Mouse (Mus musculus) heart, adult 10 weeks (tissue): ENCODE data around the gene Tmem52b. TPM values are rescaled to one million over a fixed set of nuclear protein-coding genes. Genes with fewer than 3 reads are reported as not detected.

Source experiments
- polyA plus RNA-seq: library from polyadenylated mRNA; stranded (reverse); fragments of 350-450 nt; fragmentation: Illumina TruSeq; extraction: RNeasy Lipid Tissue Mini Kit (QIAGEN cat#74804); gene quantifications from one replicate; pipeline ENCODE4 v1.2.3, GENCODE M21; 2014; ENCODE audit warnings: low read depth, low replicate concordance

Tmem52b gene
- polyA plus RNA-seq = not detected

GRCm38 (mm10) chr6:129512367-129512766, at the start of gene Tmem52b:
TSS of gene Tmem52b (plus strand) at chr6:129512555.

GRCm38 (mm10) chr6:129507024-129507423, 5.3 kb upstream of the Tmem52b start, which contains the start of gene Olr1:
TSS of gene Olr1 (minus strand) at chr6:129507165.

GRCm38 (mm10) chr6:129532942-129533860, 20.8 kb downstream of the Tmem52b start, which contains the start of gene Gabarapl1:
TSS of gene Gabarapl1 (plus strand) at chr6:129533160.

Other genes with a start within 250 kb of the Tmem52b start
- not detected for gene Cd69, start 237.1 kb upstream of the Tmem52b start, polyA plus RNA-seq
- not detected for gene 4922502D21Rik, start 180.8 kb upstream of the Tmem52b start, polyA plus RNA-seq
- gene Clec12a, start 169.9 kb upstream of the Tmem52b start, polyA plus RNA-seq = 1.8 TPM
- gene Clec12b, start 126.7 kb upstream of the Tmem52b start, polyA plus RNA-seq = 2.3 TPM
- gene Clec1b, start 115.3 kb upstream of the Tmem52b start, polyA plus RNA-seq = 0.65 TPM
- gene Clec9a, start 103.7 kb upstream of the Tmem52b start, polyA plus RNA-seq = not detected
- 8.4 TPM for gene Clec1a, start 60.6 kb upstream of the Tmem52b start, polyA plus RNA-seq
- gene Olr1, start 5.4 kb upstream of the Tmem52b start, polyA plus RNA-seq = not detected
- gene Gabarapl1, start 20.6 kb downstream of the Tmem52b start, polyA plus RNA-seq = 130 TPM
- not detected for gene Klre1, start 65.3 kb downstream of the Tmem52b start, polyA plus RNA-seq
- gene Klrd1, start 79.2 kb downstream of the Tmem52b start, polyA plus RNA-seq = not detected
- not detected for gene Klrk1, start 111.3 kb downstream of the Tmem52b start, polyA plus RNA-seq
- gene Klrc3, start 130.8 kb downstream of the Tmem52b start, polyA plus RNA-seq = not detected
- gene Klrc2, start 148.1 kb downstream of the Tmem52b start, polyA plus RNA-seq = not detected
- not detected for gene Klrc1, start 166.4 kb downstream of the Tmem52b start, polyA plus RNA-seq
- gene Klri1, start 204.6 kb downstream of the Tmem52b start, polyA plus RNA-seq = not detected
- not detected for gene Klri2, start 227.9 kb downstream of the Tmem52b start, polyA plus RNA-seq